Mouse (Mus musculus) retina, adult 2 months (tissue): Measurements from ENCODE around the gene Cxcr5.

Experiments
- DNase-seq: peaks from one replicate; pipeline ENCODE4 v3.0.0-alpha.2; 2012; ENCODE audit warnings: low read depth, low spot score

Cxcr5 gene

DNA sequence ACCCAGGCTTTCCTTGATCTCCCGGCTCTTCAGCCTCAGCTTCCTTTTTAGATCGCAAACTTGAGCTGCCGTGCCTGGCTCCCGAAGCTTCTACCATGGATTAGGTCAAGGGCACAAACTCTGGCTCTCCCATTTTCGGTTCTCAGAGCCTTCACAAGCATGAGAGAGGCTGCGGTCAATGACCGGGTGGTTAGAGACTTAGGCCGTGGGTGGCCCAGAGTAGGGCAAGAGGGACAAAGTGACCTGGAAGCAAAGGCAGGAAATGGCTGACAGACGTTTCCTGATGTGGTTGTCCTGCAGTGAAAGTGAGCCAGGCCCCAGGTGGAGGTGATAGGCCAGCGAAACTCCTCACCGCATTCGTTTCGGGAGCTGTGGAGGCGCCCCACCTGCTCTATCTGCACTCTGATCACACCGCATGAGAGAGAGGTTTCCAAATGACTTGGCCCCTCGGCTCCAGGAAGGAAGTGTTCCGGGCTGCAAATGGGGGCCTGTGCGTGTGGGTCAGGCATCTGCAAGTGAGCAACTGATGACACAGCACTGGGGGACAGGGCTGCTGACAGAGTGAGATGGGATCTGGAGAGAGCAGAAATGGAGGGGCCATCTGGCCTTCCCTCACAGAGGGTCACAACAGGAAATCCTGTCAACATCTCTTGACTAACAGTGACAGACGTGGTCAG lies 23.9 kb downstream of the Cxcr5 start:
- DNase-seq = no peak

- DNase-seq = no peak
Measured at GRCm38 (mm10) chr9:44532991-44533580, 28.6 kb downstream of the Cxcr5 start.

DNA sequence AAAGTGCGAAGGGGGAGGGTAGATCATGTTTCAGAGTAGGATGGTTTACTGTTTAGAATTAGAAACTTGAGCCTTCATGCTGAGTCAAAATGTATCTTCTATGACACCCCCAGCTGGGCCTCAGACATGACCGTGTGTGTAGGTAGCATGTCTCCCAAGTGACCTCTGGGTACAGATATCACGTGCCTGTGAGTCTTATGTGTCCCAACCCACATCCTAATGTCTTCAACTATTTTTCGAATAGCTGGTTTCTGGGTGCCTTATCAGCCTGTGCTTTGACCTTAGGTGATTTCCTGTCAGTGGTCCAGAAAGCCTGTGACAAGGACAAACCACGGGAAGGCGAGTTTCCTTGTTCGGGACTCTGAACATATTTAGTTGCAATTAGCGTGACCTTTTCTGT lies 33.3 kb downstream of the Cxcr5 start:
- no peak for DNase-seq

DNA sequence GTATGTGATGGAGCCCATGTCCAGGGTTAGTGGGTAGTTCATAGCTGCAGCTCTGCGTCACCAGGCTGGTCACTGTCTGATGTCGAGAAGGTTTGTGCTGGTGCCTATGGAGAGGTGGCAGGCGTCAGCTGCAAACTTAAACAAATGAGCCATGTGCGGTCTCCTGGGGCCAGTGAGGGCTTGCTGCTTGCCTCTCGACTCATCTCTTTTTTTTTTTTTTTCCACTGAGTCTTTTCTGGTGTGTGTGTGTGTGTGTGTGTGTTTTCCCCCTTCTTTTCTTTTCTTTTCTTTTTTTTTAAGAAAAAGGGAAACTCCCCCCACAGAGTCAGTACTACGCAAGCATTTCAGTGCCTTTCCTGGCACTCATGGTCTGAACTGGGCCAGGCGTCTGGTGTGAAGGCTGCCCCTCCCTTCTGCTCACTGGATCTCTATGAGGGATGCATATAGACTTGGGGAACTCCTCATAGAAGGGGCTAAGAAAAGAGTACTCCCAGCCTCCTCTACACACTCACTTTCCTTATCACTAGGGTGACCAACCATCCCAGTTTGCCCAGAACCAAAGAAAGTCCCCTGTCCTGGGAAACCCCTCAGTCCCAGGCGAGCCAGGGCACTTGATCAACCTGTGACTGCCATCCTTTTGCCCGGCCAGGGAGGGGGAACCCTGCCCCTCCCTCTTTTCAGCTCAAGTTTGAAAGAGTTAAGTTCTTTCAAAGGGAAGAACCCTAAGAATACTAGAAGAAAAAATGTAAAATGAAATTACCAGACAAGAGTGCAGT lies 35.2 kb downstream of the Cxcr5 start:
- DNase-seq = no peak

DNA sequence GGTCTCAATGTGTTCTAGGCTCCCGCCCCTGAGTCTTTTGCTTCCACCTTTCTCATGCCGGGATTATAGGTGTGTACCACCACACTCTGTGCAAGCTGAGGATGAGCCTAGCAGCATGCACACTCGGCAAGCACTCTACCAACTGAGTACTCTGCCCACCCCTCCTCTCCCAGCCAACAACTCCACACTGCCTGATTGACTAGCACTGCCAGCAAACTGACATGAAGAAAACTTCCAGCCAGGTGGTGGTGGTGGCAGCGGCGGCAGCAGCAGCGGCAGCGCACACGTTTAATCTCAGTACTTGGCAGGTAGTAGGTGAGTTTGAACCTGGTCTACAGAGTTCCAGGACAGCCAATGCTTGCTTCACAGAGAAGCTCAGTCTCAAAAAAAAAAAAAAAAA lies 36.1 kb downstream of the Cxcr5 start:
- no peak for DNase-seq

- no peak for DNase-seq
Measured at GRCm38 (mm10) chr9:44525001-44525400, 36.7 kb downstream of the Cxcr5 start.

DNA sequence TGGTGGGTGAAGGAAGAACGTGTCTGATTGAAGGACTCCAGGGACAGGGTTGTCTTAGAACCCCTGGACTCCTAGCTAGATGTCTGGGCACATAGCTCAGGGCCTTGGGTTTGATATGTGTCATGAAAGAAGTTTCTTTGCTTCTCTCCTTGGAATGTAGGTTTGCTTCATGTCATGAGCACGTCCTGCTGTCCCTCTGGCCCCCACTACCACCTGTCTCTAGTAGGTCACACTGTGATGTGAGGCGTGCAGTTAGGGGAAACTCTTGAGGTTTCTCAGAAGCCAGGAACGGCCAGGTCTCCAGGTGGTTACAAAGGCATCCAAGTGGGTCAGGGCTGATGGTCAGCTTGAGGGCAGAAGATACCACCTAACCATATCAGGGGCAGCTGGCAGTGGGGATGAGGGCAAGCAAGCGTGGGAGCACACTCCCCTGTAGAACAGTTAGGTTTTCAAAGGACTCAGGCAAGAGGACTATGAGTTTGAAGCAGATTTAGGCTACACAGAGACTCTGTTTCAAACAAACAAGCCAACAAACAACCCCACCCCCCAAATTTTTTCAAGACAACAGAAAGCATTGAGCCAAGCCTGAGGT lies 37.3 kb downstream of the Cxcr5 start:
- no peak for DNase-seq

- DNase-seq = no peak
Measured at GRCm38 (mm10) chr9:44523686-44524085, 38.0 kb downstream of the Cxcr5 start.

DNA sequence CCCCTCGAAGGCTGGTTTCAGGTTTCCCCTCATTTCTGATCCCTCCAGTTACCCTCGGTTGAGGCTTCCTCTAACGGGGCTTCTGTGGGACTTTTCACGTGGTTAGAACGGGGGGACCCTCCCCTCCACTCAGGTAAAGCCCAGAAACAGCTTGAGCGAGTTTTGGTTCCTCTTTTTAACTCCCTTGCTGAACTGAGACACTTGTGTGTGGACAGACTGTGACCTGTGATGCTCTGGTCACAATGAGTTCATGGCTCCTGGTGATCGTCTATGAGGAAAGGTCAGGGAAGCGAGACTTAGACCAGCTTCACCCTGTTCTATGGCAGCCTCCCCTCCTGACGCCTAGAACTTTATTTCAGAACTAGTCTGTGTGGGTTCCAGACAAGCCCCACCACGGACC lies 39.8 kb downstream of the Cxcr5 start:
- no peak for DNase-seq

GRCm38 (mm10) chr9:44518068-44518467 lies 43.6 kb downstream of the Cxcr5 start:
- no peak for DNase-seq

DNA sequence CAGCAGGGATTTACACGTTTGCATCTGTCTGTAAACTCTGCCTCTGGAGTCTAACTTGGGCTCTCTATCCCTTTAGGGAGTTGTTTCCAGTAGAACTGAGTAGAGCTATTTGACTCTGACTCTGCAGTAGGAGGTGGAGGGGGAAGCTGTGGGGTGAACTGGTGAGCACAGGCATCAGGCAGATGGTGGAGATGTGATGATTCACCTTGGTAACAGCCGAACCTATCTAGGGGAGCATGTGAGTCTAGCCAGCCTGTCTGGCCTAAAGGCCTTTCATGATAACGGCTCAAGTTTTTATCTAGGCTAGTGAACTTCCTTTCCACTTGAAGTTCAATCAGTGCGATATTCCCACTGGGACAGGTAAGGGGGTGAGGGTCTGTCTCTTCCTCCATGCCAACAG lies 44.3 kb downstream of the Cxcr5 start:
- DNase-seq = no peak

DNA sequence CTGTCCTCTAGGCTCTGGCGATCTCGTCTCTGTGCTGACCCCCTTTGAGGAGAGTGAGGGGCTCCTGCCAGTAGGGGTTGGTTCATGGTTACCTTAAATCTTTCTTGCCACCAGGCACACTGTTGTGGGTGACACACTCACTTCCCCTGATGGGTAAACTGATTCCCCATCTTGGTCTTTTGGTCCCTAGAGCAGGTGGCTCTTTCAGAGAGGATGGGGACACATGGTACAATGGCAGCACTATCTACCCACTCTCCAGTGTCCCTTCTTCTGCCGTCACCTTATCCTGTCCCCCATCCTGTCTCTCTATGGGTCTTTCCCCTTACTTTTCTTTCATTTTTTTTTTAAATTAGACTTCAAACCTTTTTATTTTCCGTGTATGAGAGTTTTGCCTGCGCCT lies 45.8 kb downstream of the Cxcr5 start:
- DNase-seq = no peak

- no peak for DNase-seq
Measured at GRCm38 (mm10) chr9:44515131-44515751, 46.4 kb downstream of the Cxcr5 start.

GRCm38 (mm10) chr9:44514147-44514546 lies 47.5 kb downstream of the Cxcr5 start:
- no peak for DNase-seq

GRCm38 (mm10) chr9:44513610-44514009 lies 48.1 kb downstream of the Cxcr5 start:
- DNase-seq = no peak

GRCm38 (mm10) chr9:44513121-44513520 lies 48.6 kb downstream of the Cxcr5 start:
- DNase-seq = no peak

DNA sequence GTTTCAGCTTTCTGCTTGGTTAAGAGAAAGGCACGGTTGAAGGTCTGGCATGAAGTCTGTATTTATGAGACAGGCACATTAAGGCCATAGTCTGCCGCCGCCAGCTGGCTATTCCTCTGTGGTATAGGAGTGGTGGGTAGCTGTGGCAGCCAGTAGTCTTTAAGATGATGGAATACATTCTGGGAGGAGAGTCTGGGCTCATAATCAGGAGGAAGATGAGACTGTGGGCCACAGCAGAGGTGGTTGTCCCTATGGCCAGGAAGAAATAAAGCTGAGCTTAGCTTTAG lies 49.0 kb downstream of the Cxcr5 start:
- no peak for DNase-seq

DNA sequence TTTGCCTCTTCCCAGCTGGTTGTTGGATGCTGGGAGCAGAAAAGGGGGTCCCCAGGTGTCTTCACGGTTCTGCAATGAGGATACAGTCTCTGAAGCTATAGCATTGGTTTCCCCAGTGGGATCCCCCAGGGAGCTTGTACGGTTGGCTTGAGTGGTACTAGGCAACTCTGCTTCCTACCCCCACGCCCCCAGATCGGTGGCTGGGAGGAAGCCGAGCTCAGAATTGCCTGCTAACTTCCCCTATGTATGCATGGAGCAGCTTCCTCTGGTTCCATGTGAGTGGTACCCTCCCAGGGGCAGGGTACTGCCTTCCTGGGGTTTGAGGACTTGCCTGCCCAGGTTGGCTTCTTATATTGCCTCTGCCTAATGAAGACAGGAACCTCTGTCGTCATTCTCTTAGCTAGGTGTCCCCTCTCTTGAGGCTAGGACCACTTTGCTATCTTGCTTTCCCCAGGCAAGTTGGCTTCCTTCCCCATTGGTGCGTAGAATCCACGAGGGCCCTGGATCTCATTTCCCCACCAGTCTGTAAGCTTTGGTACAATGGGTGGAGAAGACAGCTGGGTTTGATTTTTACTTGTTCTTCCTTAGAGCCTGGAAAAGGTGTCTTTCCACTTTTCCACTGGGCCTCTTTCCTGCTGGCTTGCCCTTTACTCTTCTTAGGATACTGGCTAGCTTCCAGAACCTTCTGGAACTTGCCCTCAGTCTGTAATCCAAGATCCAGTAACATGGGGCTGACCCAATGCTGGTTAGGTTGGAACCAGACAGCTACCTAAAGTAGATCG lies 49.6 kb downstream of the Cxcr5 start:
- DNase-seq = no peak

GRCm38 (mm10) chr9:44510872-44511601 lies 50.6 kb downstream of the Cxcr5 start:
- DNase-seq = no peak

- no peak for DNase-seq
Measured at GRCm38 (mm10) chr9:44510355-44510871, 51.3 kb downstream of the Cxcr5 start.
